Mouse (Mus musculus): Measurements from ENCODE around the gene Hist1h1d. TPM values are rescaled to one million over a fixed set of nuclear protein-coding genes. Genes with fewer than 3 reads are reported as not detected.

Gene Hist1h1d
- 1 to 10 TPM; 3.6 to 5.7 TPM for total RNA-seq (2021)

- intact Hi-C loops (cut with DNase I): no loop called here
- no peak for DNase-seq (ENCODE audit: low spot score in 2 of 2)
Observed at GRCm38 (mm10) chr13:23552962-23553361, at the start of gene Hist1h1d. Gene Hist1h1d (plus strand): TSS chr13:23553262.

GRCm38 (mm10) chr13:23503797-23504196, 49.3 kb upstream of the Hist1h1d start:
- intact Hi-C loops (cut with DNase I): loop anchor here (5.0 kb wide), 2 partner anchors 36 to 206 kb away; partner anchors contain the start of gene Btn1a1
- DNase-seq (ENCODE audit: low spot score in 2 of 2): peak; percentile 73 to 75

GRCm38 (mm10) chr13:23505662-23506345, 47.3 kb upstream of the Hist1h1d start:
- intact Hi-C loops (cut with DNase I): no loop called here
- no peak for DNase-seq (ENCODE audit: low spot score in 2 of 2)

GRCm38 (mm10) chr13:23506351-23506750, 46.7 kb upstream of the Hist1h1d start:
- intact Hi-C loops (cut with DNase I): no loop called here
- DNase-seq (ENCODE audit: low spot score in 2 of 2): peak in 1 of 2 experiments; percentile 37

GRCm38 (mm10) chr13:23506819-23507515, 46.1 kb upstream of the Hist1h1d start:
- DNase-seq (ENCODE audit: low spot score in 2 of 2): no peak
- intact Hi-C loops (cut with DNase I): no loop called here

GRCm38 (mm10) chr13:23510127-23510526, 42.9 kb upstream of the Hist1h1d start:
- no peak for DNase-seq (ENCODE audit: low spot score in 2 of 2)
- intact Hi-C loops (cut with DNase I): loop anchor here (10.0 kb wide), 1 partner anchor 1565 kb away; the partner anchor contains the start of gene Zfp184

GRCm38 (mm10) chr13:23513517-23513916, 39.5 kb upstream of the Hist1h1d start:
- no peak for DNase-seq (ENCODE audit: low spot score in 2 of 2)
- intact Hi-C loops (cut with DNase I): loop anchor here (10.0 kb wide), 1 partner anchor 1569 kb away; the partner anchor contains the start of gene Zfp184

GRCm38 (mm10) chr13:23515281-23515680, 37.8 kb upstream of the Hist1h1d start:
- no peak for DNase-seq (ENCODE audit: low spot score in 2 of 2)
- intact Hi-C loops (cut with DNase I): loop anchor here (5.0 to 10.0 kb wide), 3 partner anchors 148 to 1570 kb away; partner anchors contain the start of genes Zfp184 and Zfp322a

- no peak for DNase-seq (ENCODE audit: low spot score in 2 of 2)
- intact Hi-C loops (cut with DNase I): loop anchor here (5.0 to 10.0 kb wide), 3 partner anchors 149 to 1571 kb away; partner anchors contain the start of genes Zfp184 and Zfp322a
Observed at GRCm38 (mm10) chr13:23515826-23516620, 37.0 kb upstream of the Hist1h1d start.

- peak; percentile 75 to 86 for DNase-seq (ENCODE audit: low spot score in 2 of 2)
- intact Hi-C loops (cut with DNase I): loop anchor here (1.0 to 10.0 kb wide), 4 partner anchors 80 to 1572 kb away; partner anchors contain the start of genes Zfp184 and Zfp322a
Observed at GRCm38 (mm10) chr13:23516822-23517602, 36.0 kb upstream of the Hist1h1d start.

- peak; percentile 93 to 97 for DNase-seq (ENCODE audit: low spot score in 2 of 2)
- intact Hi-C loops (cut with DNase I): loop anchor here (1.0 to 10.0 kb wide), 4 partner anchors 80 to 1573 kb away; partner anchors contain the start of genes Zfp184 and Zfp322a
Observed at GRCm38 (mm10) chr13:23517603-23518294, 35.3 kb upstream of the Hist1h1d start.

GRCm38 (mm10) chr13:23518295-23518603, 34.8 kb upstream of the Hist1h1d start:
- DNase-seq (ENCODE audit: low spot score in 2 of 2): no peak
- intact Hi-C loops (cut with DNase I): loop anchor here (5.0 to 10.0 kb wide), 3 partner anchors 151 to 1573 kb away; partner anchors contain the start of genes Zfp184 and Zfp322a

- intact Hi-C loops (cut with DNase I): loop anchor here (5.0 to 10.0 kb wide), 3 partner anchors 152 to 1574 kb away; partner anchors contain the start of genes Zfp184 and Zfp322a
- DNase-seq (ENCODE audit: low spot score in 2 of 2): peak; percentile 86 to 93
Observed at GRCm38 (mm10) chr13:23518885-23519284, 34.2 kb upstream of the Hist1h1d start.

- intact Hi-C loops (cut with DNase I): loop anchor here (5.0 to 10.0 kb wide), 3 partner anchors 152 to 1575 kb away; partner anchors contain the start of genes Zfp184 and Zfp322a
- DNase-seq (ENCODE audit: low spot score in 2 of 2): peak; percentile 85 to 93
Observed at GRCm38 (mm10) chr13:23519416-23519815, 33.6 kb upstream of the Hist1h1d start.

GRCm38 (mm10) chr13:23521703-23522102, 31.4 kb upstream of the Hist1h1d start:
- DNase-seq (ENCODE audit: low spot score in 2 of 2): peak; percentile 79 to 87
- intact Hi-C loops (cut with DNase I): no loop called here

GRCm38 (mm10) chr13:23523976-23524375, 29.1 kb upstream of the Hist1h1d start:
- no peak for DNase-seq (ENCODE audit: low spot score in 2 of 2)
- intact Hi-C loops (cut with DNase I): loop anchor here (1.0 kb wide), 1 partner anchor 100 kb away; no protein-coding TSS in a partner anchor

GRCm38 (mm10) chr13:23524654-23525053, 28.4 kb upstream of the Hist1h1d start:
- intact Hi-C loops (cut with DNase I): loop anchor here (1.0 to 5.0 kb wide), 2 partner anchors 100 to 1497 kb away; no protein-coding TSS in a partner anchor
- DNase-seq (ENCODE audit: low spot score in 2 of 2): peak; percentile 61 to 79

- DNase-seq (ENCODE audit: low spot score in 2 of 2): no peak
- intact Hi-C loops (cut with DNase I): loop anchor here (5.0 kb wide), 1 partner anchor 1499 kb away; no protein-coding TSS in a partner anchor
Observed at GRCm38 (mm10) chr13:23525901-23526300, 27.2 kb upstream of the Hist1h1d start.
